Mouse (Mus musculus) forebrain, embryonic 13.5 days (tissue): ENCODE measurements at regions not wholly inside any gene's neighbourhood (a gene's known extent, or its start where the extent isn't known, plus 50 kb on each side); places are given as distances from the start of the nearest gene placed in this dataset.
"Not testable (repeated sequence)": the region's sequence is repeated elsewhere in the genome, so short reads cannot be mapped to it uniquely, and the experiment has no call there.

ENCODE experiments used
- ATAC-seq: fragments of 200-750 bp; cut with Nextera tagmentation; 2 replicates; pipeline ENCODE4 v1.8.0; 2017
- H3K27ac ChIP-seq: fragments of 300-500 bp; sonication (generic); 2 replicates; pipeline ENCODE4 v1.5.1; 2015; ENCODE audit warnings: inconsistent platforms, mild to moderate bottlenecking, moderate library complexity
- H3K27me3 ChIP-seq: fragments of 300-500 bp; sonication (generic); 2 replicates; pipeline ENCODE4 v1.6.1; 2015; ENCODE audit warnings: mild to moderate bottlenecking, inconsistent platforms
- H3K36me3 ChIP-seq: fragments of 300-500 bp; sonication (generic); 2 replicates; pipeline ENCODE4 v1.6.1; 2015; ENCODE audit warnings: mild to moderate bottlenecking, inconsistent platforms; ENCODE audit not compliant: poor library complexity, severe bottlenecking
- H3K4me1 ChIP-seq: fragments of 300-500 bp; sonication (generic); 2 replicates; pipeline ENCODE4 v1.6.1; 2015; ENCODE audit warnings: inconsistent platforms
- H3K4me2 ChIP-seq: fragments of 300-500 bp; sonication (generic); 2 replicates; pipeline ENCODE4 v1.6.1; 2015; ENCODE audit warnings: inconsistent platforms, mild to moderate bottlenecking, moderate library complexity
- H3K4me3 ChIP-seq: fragments of 300-500 bp; sonication (generic); 2 replicates; pipeline ENCODE4 v1.5.1; 2015; ENCODE audit warnings: mild to moderate bottlenecking, inconsistent platforms
- H3K9ac ChIP-seq: fragments of 300-500 bp; sonication (generic); 2 replicates; pipeline ENCODE4 v1.6.1; 2015; ENCODE audit warnings: mild to moderate bottlenecking, inconsistent platforms
- H3K9me3 ChIP-seq: fragments of 300-500 bp; sonication (generic); replicated peaks from 2 replicates; pipeline ENCODE4 v1.6.1; 2016; ENCODE audit warnings: inconsistent platforms
- WGBS: fragments of 180-500 bp; shearing (Covaris S2); methylation state at CpG from one replicate; pipeline ENCODE4 v1.1.7; 2015; 5-methylcytosine and 5-hydroxymethylcytosine counted together

GRCm38 (mm10) chr1:105925617-105926370 is 64.4 kb upstream of the Zcchc2 start:
- ATAC-seq: no peak
- H3K4me2 ChIP-seq: no peak overlapping the region
- H3K4me1 ChIP-seq: no peaks in the 10 kb centered on the region
- no peaks in the 10 kb centered on the region for H3K36me3 ChIP-seq
- no peaks in the 10 kb centered on the region for H3K27me3 ChIP-seq
- no peak overlapping the region for H3K4me3 ChIP-seq
- H3K9me3 ChIP-seq: no peaks in the 10 kb centered on the region
- 83% methylated on average over 3 of the region's 3 CpGs for WGBS
- H3K9ac ChIP-seq: no peak overlapping the region
- no peak overlapping the region for H3K27ac ChIP-seq

- H3K4me2 ChIP-seq: no peak overlapping the region
- H3K27ac ChIP-seq: no peak overlapping the region
- H3K9ac ChIP-seq: no peak overlapping the region
- H3K4me3 ChIP-seq: no peak overlapping the region
- no peaks in the 10 kb centered on the region for H3K27me3 ChIP-seq
- no peaks in the 10 kb centered on the region for H3K9me3 ChIP-seq
- no peaks in the 10 kb centered on the region for H3K4me1 ChIP-seq
- WGBS: 99% methylated on average over 2 of the region's 2 CpGs
- ATAC-seq: no peak
- no peaks in the 10 kb centered on the region for H3K36me3 ChIP-seq
Observed at GRCm38 (mm10) chr1:105926871-105927270, 63.3 kb upstream of the Zcchc2 start.

- Histone ChIP-seq H3K4me1 (no peaks in the 10 kb centered on the region), H3K36me3 (no peaks in the 10 kb centered on the region), H3K4me3 (no peak overlapping the region), H3K9ac (no peak overlapping the region), H3K27me3 (no peaks in the 10 kb centered on the region), H3K27ac (no peak overlapping the region), H3K4me2 (no peak overlapping the region), H3K9me3 (no peaks in the 10 kb centered on the region)
- no peak for ATAC-seq
Observed at GRCm38 (mm10) chr1:105930841-105931240, 59.4 kb upstream of the Zcchc2 start.

- H3K4me1 ChIP-seq, H3K9ac ChIP-seq, H3K4me2 ChIP-seq, H3K27me3 ChIP-seq, ATAC-seq, H3K27ac ChIP-seq, H3K4me3 ChIP-seq, H3K9me3 ChIP-seq, H3K36me3 ChIP-seq: not testable (repeated sequence)
- 93% methylated on average over 2 of the region's 2 CpGs for WGBS
Observed at GRCm38 (mm10) chr1:105934171-105934570, 56.0 kb upstream of the Zcchc2 start.
